Mouse (Mus musculus) lung, adult 2 months (tissue): ENCODE data around the gene Prelid1.

Experiments used
- CTCF ChIP-seq: fragments of 200-500 bp; IDR thresholded peaks from 2 replicates; pipeline ENCODE4 v1.5.1; 2011; ENCODE audit warnings: mild to moderate bottlenecking, low read length, control low read depth; ENCODE audit not compliant: insufficient read depth
- POLR2A ChIP-seq: fragments of 200-500 bp; IDR thresholded peaks from 2 replicates; pipeline ENCODE4 v1.6.1; 2011; ENCODE audit warnings: low read depth, mild to moderate bottlenecking, control low read depth, low read length, borderline replicate concordance; ENCODE audit errors: extremely low read depth

GRCm38 (mm10) chr13:55371740-55372139 is 51.4 kb downstream of the Prelid1 start:
- no peak for TF ChIP-seq CTCF
- TF ChIP-seq POLR2A = no peak
